Mouse (Mus musculus): ENCODE data around the gene Myh9.
A peak's percentile ranks its signal among the peaks of the same experiment; 100 is the strongest.

Gene Myh9

GRCm38 (mm10) chr15:77785807-77786206 is 56.2 kb downstream of the Myh9 start:
- DNase-seq (ENCODE audit: low spot score): no peak

- no peak for DNase-seq (ENCODE audit: low spot score)
Observed at GRCm38 (mm10) chr15:77784039-77784824, 57.7 kb downstream of the Myh9 start.

GRCm38 (mm10) chr15:77782449-77783014 is 59.4 kb downstream of the Myh9 start:
- DNase-seq (ENCODE audit: low spot score): peak; percentile 70

GRCm38 (mm10) chr15:77775186-77775963 is 66.6 kb downstream of the Myh9 start:
- DNase-seq (ENCODE audit: low spot score): peak; percentile 86

GRCm38 (mm10) chr15:77774303-77774702 is 67.7 kb downstream of the Myh9 start:
- DNase-seq (ENCODE audit: low spot score): no peak

GRCm38 (mm10) chr15:77773099-77773915 is 68.7 kb downstream of the Myh9 start:
- DNase-seq (ENCODE audit: low spot score): peak; percentile 84

- DNase-seq (ENCODE audit: low spot score): no peak
Observed at GRCm38 (mm10) chr15:77770942-77771341, 71.0 kb downstream of the Myh9 start.

- DNase-seq (ENCODE audit: low spot score): no peak
Observed at GRCm38 (mm10) chr15:77770341-77770740, 71.6 kb downstream of the Myh9 start.

GRCm38 (mm10) chr15:77766981-77767380 is 75.0 kb downstream of the Myh9 start:
- no peak for DNase-seq (ENCODE audit: low spot score)

- no peak for DNase-seq (ENCODE audit: low spot score)
Observed at GRCm38 (mm10) chr15:77765484-77766093, 76.4 kb downstream of the Myh9 start.

GRCm38 (mm10) chr15:77764391-77765006 is 77.5 kb downstream of the Myh9 start:
- peak; percentile 40 for DNase-seq (ENCODE audit: low spot score)

- no peak for DNase-seq (ENCODE audit: low spot score)
Observed at GRCm38 (mm10) chr15:77763702-77764101, 78.3 kb downstream of the Myh9 start.

- no peak for DNase-seq (ENCODE audit: low spot score)
Observed at GRCm38 (mm10) chr15:77763050-77763449, 78.9 kb downstream of the Myh9 start.

GRCm38 (mm10) chr15:77761561-77762380 is 80.2 kb downstream of the Myh9 start:
- DNase-seq (ENCODE audit: low spot score): peak; percentile 76

- DNase-seq (ENCODE audit: low spot score): no peak
Observed at GRCm38 (mm10) chr15:77761083-77761482, 80.9 kb downstream of the Myh9 start.

GRCm38 (mm10) chr15:77760037-77760436 is 81.9 kb downstream of the Myh9 start:
- no peak for DNase-seq (ENCODE audit: low spot score)

- DNase-seq (ENCODE audit: low spot score): no peak
Observed at GRCm38 (mm10) chr15:77757586-77758226, 84.3 kb downstream of the Myh9 start.

- peak; percentile 79 for DNase-seq (ENCODE audit: low spot score)
Observed at GRCm38 (mm10) chr15:77756848-77757247, 85.1 kb downstream of the Myh9 start, which contains the start of gene Apol8. Gene Apol8 (minus strand): TSS chr15:77757003.

GRCm38 (mm10) chr15:77756081-77756480 is 85.9 kb downstream of the Myh9 start:
- DNase-seq (ENCODE audit: low spot score): no peak

- no peak for DNase-seq (ENCODE audit: low spot score)
Observed at GRCm38 (mm10) chr15:77755132-77755531, 86.8 kb downstream of the Myh9 start.
